Comparison of ENCODE assay signal across 28 mouse cellular contexts in the genomic region with DNA sequence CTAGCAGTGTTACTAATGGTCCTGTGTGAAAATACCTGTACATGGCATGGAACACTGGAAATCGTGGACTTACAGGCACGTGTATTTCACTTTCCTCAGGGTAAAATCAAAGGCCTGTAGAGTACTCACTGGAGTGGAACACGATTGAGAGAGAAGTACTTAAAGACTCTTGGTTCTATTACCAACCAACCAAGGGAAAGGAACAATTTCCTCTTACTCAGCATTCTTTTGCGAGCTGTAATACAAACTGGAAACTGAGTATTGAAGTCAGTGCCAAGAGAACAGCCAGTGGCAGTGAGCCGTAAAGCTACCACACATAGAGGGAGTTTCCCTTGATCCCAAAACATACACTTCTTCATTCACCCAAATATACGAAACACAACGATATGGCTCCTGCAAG. TPM values are rescaled to one million over a fixed set of nuclear protein-coding genes. Genes with fewer than 3 reads are reported as not detected.
DNase-seq lines count a peak whose midpoint lies in the region; ATAC-seq and TF ChIP-seq lines count a peak whose summit lies in the region.
"Had no signal": no experiment of that assay in that cellular context is flagged by ENCODE, and none has a peak within 500 bp of the region (broad histone marks: within the 10 kb centered on the region; RNA-seq: fewer than 3 reads in every experiment).

No protein-coding gene starts in this region.

- dilution Hi-C loops in CH12.LX (cut with MboI; ENCODE audit: extremely low pct_ligation_motif_present, extremely low pct_unique_long_range_greater_than_20kb, low sequenced_read_pairs): no loop called here

- peak; percentile 51; the same call in 1 of the 2 replicates for ATAC-seq in lung, embryonic 16.5 days (ENCODE audit: low read depth)
- no peak for ATAC-seq in forebrain, embryonic 14.5 days
- no peak for ATAC-seq in liver, postnatal 0 days
- ATAC-seq: forebrain, embryonic 13.5 days; forebrain, postnatal 0 days; hindbrain, embryonic 16.5 days had no signal

- TF ChIP-seq POLR2A in CH12.LX (IDR thresholded peaks at IDR 0.05; ENCODE audit: low read depth, low read length): no peak

- H3K4me1 ChIP-seq in lung, embryonic 16.5 days (replicated peaks; ENCODE audit: control insufficient read depth, insufficient read depth, low read length): no peaks in the 10 kb centered on the region
- H3K4me1 ChIP-seq in CH12.LX (ENCODE audit: control insufficient read depth in 1 of 2, insufficient read depth in 2 of 2): no peaks in the 10 kb centered on the region
- peaks cover 2% of the 10 kb centered on the region; the same call in 1 of the 2 replicates for H3K4me1 ChIP-seq in forebrain, embryonic 14.5 days (ENCODE audit: control insufficient read depth, insufficient read depth, low read length)
- H3K4me1 ChIP-seq in liver, postnatal 0 days (ENCODE audit: insufficient read depth): no peaks in the 10 kb centered on the region
- H3K4me1 ChIP-seq: embryonic facial prominence, embryonic 10.5 days; embryonic facial prominence, embryonic 13.5 days had no signal

- no peak overlapping the region for H3K27ac ChIP-seq in lung, embryonic 16.5 days (ENCODE audit: low read length)
- H3K27ac ChIP-seq in CH12.LX (ENCODE audit: insufficient read depth, low read depth): no peak overlapping the region
- H3K27ac ChIP-seq in forebrain, embryonic 14.5 days (ENCODE audit: low read depth, low read length): no peak overlapping the region
- H3K27ac ChIP-seq in liver, postnatal 0 days (ENCODE audit: low read depth): no peak overlapping the region
- H3K27ac ChIP-seq: embryonic facial prominence, embryonic 10.5 days; embryonic facial prominence, embryonic 13.5 days; forebrain, embryonic 10.5 days; forebrain, embryonic 13.5 days; gastrocnemius, adult 2 months; hindbrain, embryonic 13.5 days had no signal

- TF ChIP-seq RAD21 in CH12.LX (IDR thresholded peaks at IDR 0.05; ENCODE audit: low read depth, low read length): no peak

- no peak for TF ChIP-seq CTCF in CH12.LX (conservative IDR thresholded peaks at IDR 0.05 in 1 of 2, IDR thresholded peaks at IDR 0.05 in 1 of 2; ENCODE audit: low read depth in 2 of 2, low read length in 2 of 2)
- no peak for TF ChIP-seq CTCF in liver, postnatal 0 days (IDR thresholded peaks at IDR 0.05; ENCODE audit: low read depth)

- no peaks in the 10 kb centered on the region for H3K9me3 ChIP-seq in lung, embryonic 16.5 days (ENCODE audit: control insufficient read depth, low read length)
- H3K9me3 ChIP-seq in CH12.LX (replicated peaks; ENCODE audit: low read length): no peaks in the 10 kb centered on the region
- no peaks in the 10 kb centered on the region for H3K9me3 ChIP-seq in forebrain, embryonic 14.5 days (replicated peaks; ENCODE audit: control insufficient read depth, low read length)
- H3K9me3 ChIP-seq in liver, postnatal 0 days (ENCODE audit: low read length): no peaks in the 10 kb centered on the region
- H3K9me3 ChIP-seq: embryonic facial prominence, embryonic 10.5 days; embryonic facial prominence, embryonic 13.5 days; forebrain, embryonic 10.5 days; forebrain, embryonic 13.5 days; G1E; hindbrain, embryonic 13.5 days had no signal

- no peaks in the 10 kb centered on the region for H3K36me3 ChIP-seq in lung, embryonic 16.5 days (ENCODE audit: control insufficient read depth, insufficient read depth, low read length)
- no peaks in the 10 kb centered on the region for H3K36me3 ChIP-seq in CH12.LX (replicated peaks in 1 of 2; ENCODE audit: control insufficient read depth in 1 of 2, insufficient read depth in 1 of 2, low read length in 1 of 2)
- no peaks in the 10 kb centered on the region for H3K36me3 ChIP-seq in forebrain, embryonic 14.5 days (ENCODE audit: control insufficient read depth, insufficient read depth, low read length)
- no peaks in the 10 kb centered on the region for H3K36me3 ChIP-seq in liver, postnatal 0 days (replicated peaks; ENCODE audit: insufficient read depth, low read length)
- H3K36me3 ChIP-seq: embryonic facial prominence, embryonic 10.5 days; embryonic facial prominence, embryonic 13.5 days; forebrain, embryonic 10.5 days; G1E; hindbrain, embryonic 13.5 days had no signal

- WGBS in lung, embryonic 16.5 days: 60% methylated on average over 7 of the region's 7 CpGs
- WGBS in forebrain, embryonic 14.5 days: 80% methylated on average over 7 of the region's 7 CpGs
- WGBS in liver, postnatal 0 days (ENCODE audit: insufficient replicate concordance): 74% methylated on average over 7 of the region's 7 CpGs

- no peak for TF ChIP-seq EP300 in CH12.LX (IDR thresholded peaks at IDR 0.05; ENCODE audit: low read length)
- no peak for TF ChIP-seq EP300 in liver, postnatal 0 days (IDR thresholded peaks at IDR 0.05; ENCODE audit: low read depth)

- no peaks in the 10 kb centered on the region for H3K79me2 ChIP-seq in CH12.LX (replicated peaks; ENCODE audit: control insufficient read depth, extremely low read depth, insufficient read depth, poor library complexity, severe bottlenecking)

- H3K4me3 ChIP-seq in lung, embryonic 16.5 days (ENCODE audit: low read length): no peak overlapping the region
- H3K4me3 ChIP-seq in CH12.LX (replicated peaks in 1 of 3; ENCODE audit: low read depth in 2 of 3, low read length in 2 of 3, poor library complexity in 1 of 3): no peak overlapping the region
- no peak overlapping the region for H3K4me3 ChIP-seq in forebrain, embryonic 14.5 days (ENCODE audit: low read depth, low read length)
- no peak overlapping the region for H3K4me3 ChIP-seq in liver, postnatal 0 days (ENCODE audit: low read depth, low read length)
- H3K4me3 ChIP-seq: embryonic facial prominence, embryonic 10.5 days; embryonic facial prominence, embryonic 13.5 days; forebrain, embryonic 10.5 days; forebrain, embryonic 13.5 days; gastrocnemius, adult 2 months; hindbrain, embryonic 13.5 days had no signal

- in situ Hi-C loops in CH12.LX (cut with MboI; ENCODE audit: low pct_ligation_motif_present, low pct_unique_long_range_greater_than_20kb, low sequenced_read_pairs): loop anchor here (5.0 kb wide), 1 partner anchor 74 kb away; no protein-coding TSS in a partner anchor

- no peaks in the 10 kb centered on the region for H3K27me3 ChIP-seq in lung, embryonic 16.5 days (ENCODE audit: control insufficient read depth, insufficient read depth, low read depth, low read length)
- peaks cover 2% of the 10 kb centered on the region for H3K27me3 ChIP-seq in CH12.LX (replicated peaks)
- no peaks in the 10 kb centered on the region for H3K27me3 ChIP-seq in forebrain, embryonic 14.5 days (replicated peaks; ENCODE audit: control insufficient read depth, insufficient read depth, low read length)
- H3K27me3 ChIP-seq in liver, postnatal 0 days (ENCODE audit: insufficient read depth, low read length): no peaks in the 10 kb centered on the region
- H3K27me3 ChIP-seq: embryonic facial prominence, embryonic 13.5 days had no signal

- no peak overlapping the region for H3K4me2 ChIP-seq in lung, embryonic 16.5 days (ENCODE audit: low read depth, low read length)
- no peak overlapping the region for H3K4me2 ChIP-seq in CH12.LX (ENCODE audit: insufficient read depth, low read depth, poor library complexity, severe bottlenecking)
- H3K4me2 ChIP-seq in forebrain, embryonic 14.5 days (ENCODE audit: low read length): no peak overlapping the region
- H3K4me2 ChIP-seq in liver, postnatal 0 days (ENCODE audit: low read depth, low read length): no peak overlapping the region
- H3K4me2 ChIP-seq: embryonic facial prominence, embryonic 13.5 days; forebrain, embryonic 13.5 days; heart, embryonic 11.5 days; hindbrain, embryonic 13.5 days had no signal

- H3K9ac ChIP-seq in lung, embryonic 16.5 days (ENCODE audit: low read length): no peak overlapping the region
- no peak overlapping the region for H3K9ac ChIP-seq in CH12.LX (ENCODE audit: insufficient read depth, low read depth)
- H3K9ac ChIP-seq in forebrain, embryonic 14.5 days (ENCODE audit: low read length): no peak overlapping the region
- H3K9ac ChIP-seq in liver, postnatal 0 days (replicated peaks): no peak overlapping the region
- H3K9ac ChIP-seq: embryonic facial prominence, embryonic 13.5 days; forebrain, embryonic 13.5 days; forebrain, postnatal 0 days; hindbrain, embryonic 13.5 days had no signal

- no peak for DNase-seq in lung, postnatal 10 days
- DNase-seq in lung, postnatal 36 days: peak; percentile 22
- no peak for DNase-seq in lung, postnatal 4 days
- no peak for DNase-seq in CH12.LX (ENCODE audit: extremely low read depth)
- peak; percentile 33 for DNase-seq in adipocyte (ENCODE audit: low spot score)
- DNase-seq in forebrain, embryonic 14.5 days (ENCODE audit: low spot score): no peak
- DNase-seq in liver, postnatal 0 days: no peak
- DNase-seq: adrenal gland, adult 8-10 months; adrenal gland, postnatal 25 days; cerebellum, adult 11-12 months; cerebellum, adult 8-10 months; cerebellum, postnatal 10 days; cerebellum, postnatal 36 days; embryo, embryonic 11 days; forebrain, postnatal 0 days; gastrocnemius, adult 2 months; gastrocnemius, postnatal 14 days; heart, adult 11 months had no signal

TF ChIP-seq in CH12.LX, 34 proteins besides CTCF, POLR2A, EP300 and RAD21:
- TF ChIP-seq MAFK (IDR thresholded peaks at IDR 0.05; ENCODE audit: insufficient replicate concordance, low read length): peak; percentile 78
- no peak for TF ChIP-seq JUND (conservative IDR thresholded peaks at IDR 0.05; ENCODE audit: low read depth, low read length)
- TF ChIP-seq KAT2A (IDR thresholded peaks at IDR 0.05; ENCODE audit: insufficient replicate concordance, low read length): no peak
- TF ChIP-seq SMC3 (IDR thresholded peaks at IDR 0.05; ENCODE audit: low read depth, low read length): no peak

RNA-seq across cellular contexts. Expression of a gene that starts 31.9 kb away (rescaled TPM):
- polyA plus RNA-seq in lung, embryonic 16.5 days (2015; fragmentation: Nextera tagmentation; extraction: Ambion mirVana): 0.11 and 0.20 TPM in 2 replicates
- total RNA-seq in CH12.LX (2012; rRNA removed): not detected in 2 replicates
- total RNA-seq in CH12.LX (2014; rRNA removed): not detected in 2 replicates
- not detected in 2 replicates for polyA plus RNA-seq in CH12.LX (2012; ENCODE audit: insufficient read length, low read depth)
- 2.8 and 3.0 TPM in 2 replicates for polyA plus RNA-seq in forebrain, embryonic 14.5 days (2014; fragmentation: Nextera tagmentation; extraction: Ambion mirVana)
- polyA plus RNA-seq in liver, postnatal 0 days (2015; fragmentation: Nextera tagmentation; extraction: Ambion mirVana): 0.05 and 0.07 TPM in 2 replicates
- total RNA-seq: hematopoietic stem cell, adult 5-6 weeks had no signal
- polyA plus RNA-seq: G1E; heart, embryonic 11.5 days had no signal

RNA-seq across cellular contexts. Expression of a gene that starts 47.1 kb away (rescaled TPM):
- polyA plus RNA-seq in lung, embryonic 16.5 days (2015; fragmentation: Nextera tagmentation; extraction: Ambion mirVana): 10.2 and 10.5 TPM in 2 replicates
- total RNA-seq in CH12.LX (2012; rRNA removed): 15.7 and 18.1 TPM in 2 replicates
- 15.0 and 16.1 TPM in 2 replicates for total RNA-seq in CH12.LX (2014; rRNA removed)
- polyA plus RNA-seq in CH12.LX (2012; ENCODE audit: insufficient read length, low read depth): 19.6 and 22.3 TPM in 2 replicates
- polyA plus RNA-seq in forebrain, embryonic 14.5 days (2014; fragmentation: Nextera tagmentation; extraction: Ambion mirVana): 6.4 and 8.4 TPM in 2 replicates
- polyA plus RNA-seq in liver, postnatal 0 days (2015; fragmentation: Nextera tagmentation; extraction: Ambion mirVana): 3.0 and 3.1 TPM in 2 replicates

Comparison
In these comparisons a context has a peak if more than half of its experiments do, and no peak if none do; other contexts are left out.
1. DNase-seq: peak in lung, postnatal 36 days (single experiment) and adipocyte (single experiment); none in lung, postnatal 10 days (single experiment), lung, postnatal 4 days (0 of 2), CH12.LX (single experiment), forebrain, embryonic 14.5 days (single experiment) and liver, postnatal 0 days (single experiment).